Mouse (Mus musculus) thymus, postnatal 10 days (tissue): Measurements from ENCODE around the gene Capn15.

ENCODE experiments used
- DNase-seq, 2 experiments: peaks; one replicate each; pipeline ENCODE4 v3.0.0; 2021; ENCODE audit warnings: low spot score in 2 of 2

The Capn15 gene

DNA sequence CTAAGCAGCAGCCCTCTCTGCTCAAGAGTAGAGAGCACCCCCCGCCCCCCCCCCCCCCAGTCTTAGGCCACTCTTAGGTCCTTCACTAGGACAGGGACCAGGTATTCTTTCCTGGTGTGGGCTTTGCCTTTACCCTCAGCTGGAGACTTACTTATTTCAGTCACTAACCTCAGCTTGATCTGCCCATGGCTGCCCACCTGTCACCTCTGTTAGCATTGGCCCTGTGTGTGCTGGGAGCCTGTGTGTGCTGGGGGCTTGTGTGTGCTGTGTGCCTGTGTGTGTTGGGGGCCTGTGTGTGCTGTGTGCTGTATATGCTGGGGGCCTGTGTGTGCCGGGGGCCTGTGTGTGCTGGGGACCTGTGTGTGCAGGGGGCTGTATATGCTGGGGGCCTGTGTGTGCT lies 30.9 kb downstream of the Capn15 start:
- no peak for DNase-seq

- no peak for DNase-seq
Observed at GRCm38 (mm10) chr17:25953161-25953560, 32.4 kb downstream of the Capn15 start.

DNA sequence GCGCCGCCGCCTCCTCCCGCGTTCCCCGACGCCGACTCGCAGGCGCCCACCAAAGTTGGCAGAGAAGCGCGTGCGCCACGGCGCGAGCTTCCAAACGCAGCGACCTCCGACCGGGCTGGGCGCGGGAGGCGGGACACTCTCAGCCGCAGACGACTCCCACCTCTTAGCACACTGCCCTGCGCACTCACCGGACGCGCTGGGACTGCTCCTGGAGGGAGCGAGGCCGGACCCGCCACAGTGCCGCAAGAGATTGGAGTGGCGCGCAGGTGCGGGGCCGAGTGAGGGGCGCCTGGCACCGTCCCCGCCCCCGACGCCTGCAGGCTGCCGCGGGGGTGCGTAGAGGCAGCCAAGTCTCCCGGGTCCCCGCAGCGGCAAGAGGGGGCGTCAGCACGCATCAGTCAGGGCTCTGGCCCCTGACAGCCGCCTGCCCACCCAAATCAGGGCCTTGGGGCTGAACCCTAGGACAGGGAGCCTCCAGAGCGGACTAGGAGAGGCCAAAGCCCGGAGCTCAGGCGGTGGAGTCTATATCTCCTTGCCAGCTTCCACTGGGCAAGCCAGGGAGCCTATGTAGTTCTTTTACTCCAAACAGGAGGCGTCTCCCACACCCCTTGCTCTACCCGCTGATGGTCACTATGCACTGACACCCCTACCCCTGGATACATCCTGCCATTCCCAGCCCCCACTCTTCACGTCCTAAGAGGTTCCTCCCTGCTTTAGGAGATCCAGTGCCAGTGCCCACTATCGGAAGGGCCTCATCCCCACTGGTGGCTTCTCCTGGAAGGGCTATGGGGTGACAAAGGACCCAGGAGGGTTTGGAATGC lies 33.6 kb downstream of the Capn15 start, which contains the start of gene A930017K11Rik:
Gene A930017K11Rik, minus strand, starts transcription at position 763 of the 821 bp plus-strand sequence.
- no peak for DNase-seq

GRCm38 (mm10) chr17:25951225-25951802 lies 34.3 kb downstream of the Capn15 start:
- no peak for DNase-seq

GRCm38 (mm10) chr17:25950706-25951105 lies 34.9 kb downstream of the Capn15 start:
- DNase-seq = no peak

DNA sequence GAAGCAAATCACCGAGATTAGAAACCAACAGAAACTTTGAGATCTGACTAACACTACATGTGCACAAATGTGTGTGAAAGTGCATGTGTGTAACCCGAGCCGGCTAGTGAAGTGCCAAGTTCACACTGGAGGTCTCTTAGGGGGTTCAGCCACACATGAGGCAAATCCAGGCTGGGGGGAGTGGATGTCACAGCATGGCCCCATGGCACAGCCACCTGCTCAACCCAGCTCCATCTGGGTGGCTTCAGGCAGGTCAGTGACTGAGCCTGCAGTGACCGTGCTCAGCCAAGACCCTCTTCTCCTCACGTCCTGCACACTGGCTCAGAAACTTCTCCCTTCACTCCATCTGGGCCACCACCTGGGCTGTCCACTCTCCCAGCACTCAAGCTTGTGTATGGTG lies 35.6 kb downstream of the Capn15 start:
- DNase-seq = no peak

DNA sequence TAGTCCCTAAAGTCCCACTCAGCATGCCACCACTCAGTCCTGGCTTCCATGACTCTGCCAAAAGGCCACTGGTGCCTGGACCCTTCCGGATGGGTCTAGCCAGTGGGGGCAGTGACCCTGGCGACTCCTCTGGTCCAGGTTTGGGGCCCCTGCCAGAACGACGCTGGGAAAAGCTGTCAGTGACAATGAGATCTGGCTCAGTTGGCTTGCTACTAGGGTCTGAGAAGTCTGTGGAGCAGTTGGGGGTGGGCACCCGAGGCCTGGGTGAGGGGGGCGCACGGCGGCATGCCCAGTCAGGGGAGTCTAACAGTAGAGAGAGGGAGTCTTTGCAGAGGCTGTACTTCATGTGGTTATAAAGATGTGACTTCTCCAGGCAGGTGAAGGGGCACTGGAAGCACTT lies 37.5 kb downstream of the Capn15 start:
- no peak for DNase-seq

- no peak for DNase-seq
Observed at GRCm38 (mm10) chr17:25947576-25947975, 38.0 kb downstream of the Capn15 start.

GRCm38 (mm10) chr17:25946891-25947290 lies 38.7 kb downstream of the Capn15 start:
- DNase-seq = no peak

DNA sequence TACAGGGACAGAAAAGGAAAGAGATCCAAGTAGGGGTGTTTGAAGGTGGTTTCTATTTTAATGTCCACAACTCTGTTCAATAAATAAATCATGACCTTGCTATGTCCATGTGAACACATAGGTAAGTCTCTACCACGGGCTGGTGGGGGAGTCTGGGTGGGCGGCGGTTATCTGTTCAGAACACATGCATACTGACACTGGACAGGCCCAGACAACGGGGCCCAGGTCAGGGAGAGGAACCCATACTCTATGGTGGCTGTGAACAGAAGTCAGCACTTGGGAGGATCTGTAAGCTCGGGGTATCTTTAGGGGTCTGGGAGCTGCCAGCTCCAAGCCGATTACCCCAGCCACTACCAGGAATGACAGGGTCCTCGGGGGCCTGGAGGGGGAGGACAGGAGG lies 39.2 kb downstream of the Capn15 start:
- DNase-seq = no peak

- DNase-seq = no peak
Observed at GRCm38 (mm10) chr17:25945517-25946155, 40.0 kb downstream of the Capn15 start.

DNA sequence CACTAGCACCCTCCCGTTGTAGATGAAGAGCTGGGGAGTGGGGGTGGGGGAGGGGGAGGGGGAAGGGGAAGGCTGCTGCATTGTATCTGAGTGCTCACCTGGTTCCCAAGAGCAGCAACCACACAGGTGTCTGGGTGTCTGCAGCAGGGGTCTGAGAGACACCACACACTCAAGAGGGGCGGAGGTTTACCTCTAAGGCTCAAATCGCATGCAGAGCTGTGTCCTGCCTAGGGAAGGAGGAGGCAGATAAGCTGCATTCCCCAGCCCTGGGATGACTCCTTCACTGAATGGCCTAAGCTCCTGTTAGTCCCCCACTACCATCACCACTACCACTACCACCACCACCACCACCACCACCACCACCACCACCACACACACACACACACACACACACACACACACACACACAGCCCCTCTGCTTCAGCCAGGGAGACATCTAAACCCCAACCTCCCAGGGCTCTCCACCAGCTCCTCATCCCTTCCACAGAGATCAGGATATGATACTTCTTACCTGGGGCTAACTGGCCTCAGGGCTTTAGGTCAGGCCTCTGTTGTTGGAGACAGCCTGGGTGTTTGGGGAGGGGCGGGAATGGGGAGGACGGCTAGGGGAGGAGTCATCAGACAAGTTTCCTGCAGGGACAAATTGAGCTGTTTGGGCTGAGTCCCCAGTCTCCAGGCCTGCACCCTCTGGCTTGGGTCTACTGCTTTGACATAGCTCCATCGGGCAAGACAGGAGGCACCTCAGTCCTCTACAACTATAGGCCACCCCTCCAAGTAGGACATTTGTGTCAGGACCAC lies 41.0 kb downstream of the Capn15 start, which contains the start of the genes Pigq and Nhlrc4:
Gene Pigq, minus strand, starts transcription at position 571 of the 798 bp plus-strand sequence.
Gene Nhlrc4, minus strand, starts transcription at position 596 of the 798 bp plus-strand sequence.
- no peak for DNase-seq

GRCm38 (mm10) chr17:25943769-25944168 lies 41.8 kb downstream of the Capn15 start:
- no peak for DNase-seq

DNA sequence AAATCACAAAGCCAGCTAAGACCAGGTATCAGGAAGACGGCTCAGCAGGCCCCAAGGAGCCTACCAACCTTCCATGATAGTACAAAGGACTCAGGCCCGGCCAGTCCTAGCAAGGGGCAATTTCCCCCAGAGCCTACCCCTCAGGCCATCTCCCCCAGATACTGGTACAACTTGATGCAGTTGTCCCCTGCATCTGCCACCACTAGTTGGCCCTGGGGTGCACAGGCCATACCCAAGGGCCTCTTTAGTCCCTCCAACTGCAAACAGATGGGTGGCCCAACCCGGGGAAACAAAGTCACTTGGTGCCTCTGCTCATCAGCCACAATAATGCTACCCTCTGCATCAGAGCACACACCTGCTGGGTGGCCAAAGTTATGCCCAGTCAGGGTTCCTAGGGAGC lies 42.4 kb downstream of the Capn15 start:
- no peak for DNase-seq

DNA sequence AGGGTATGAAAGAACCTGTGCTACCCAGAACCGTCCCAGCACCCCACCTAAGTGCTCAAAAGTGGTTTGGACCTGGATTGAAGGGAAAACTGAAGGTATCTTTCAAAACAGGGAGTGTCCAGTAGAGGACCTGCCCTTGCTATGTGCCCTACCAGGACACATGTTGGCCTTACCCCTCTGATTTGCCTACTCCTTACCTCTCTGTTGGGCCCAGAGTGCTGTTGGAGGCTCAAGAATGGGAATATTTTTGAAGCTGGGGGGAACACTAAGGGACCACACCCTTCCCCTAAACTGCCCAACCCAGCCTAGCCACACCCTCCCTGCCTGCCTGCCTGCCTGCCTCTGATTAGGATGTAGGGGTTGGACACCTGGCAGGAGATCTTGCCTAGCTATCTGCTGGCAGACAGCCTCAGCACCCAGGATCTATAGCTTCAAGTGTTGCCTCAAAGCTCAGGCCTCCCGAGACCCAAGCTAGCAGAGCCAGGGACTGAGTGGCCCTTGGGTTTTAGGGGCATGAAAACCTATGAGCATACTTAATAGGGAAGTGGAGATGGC lies 42.9 kb downstream of the Capn15 start:
- no peak for DNase-seq

- DNase-seq = peak; percentile 43 to 72
Observed at GRCm38 (mm10) chr17:25941511-25942241, 43.9 kb downstream of the Capn15 start.

- DNase-seq = no peak
Observed at GRCm38 (mm10) chr17:25934526-25934925, 51.1 kb downstream of the Capn15 start.

DNA sequence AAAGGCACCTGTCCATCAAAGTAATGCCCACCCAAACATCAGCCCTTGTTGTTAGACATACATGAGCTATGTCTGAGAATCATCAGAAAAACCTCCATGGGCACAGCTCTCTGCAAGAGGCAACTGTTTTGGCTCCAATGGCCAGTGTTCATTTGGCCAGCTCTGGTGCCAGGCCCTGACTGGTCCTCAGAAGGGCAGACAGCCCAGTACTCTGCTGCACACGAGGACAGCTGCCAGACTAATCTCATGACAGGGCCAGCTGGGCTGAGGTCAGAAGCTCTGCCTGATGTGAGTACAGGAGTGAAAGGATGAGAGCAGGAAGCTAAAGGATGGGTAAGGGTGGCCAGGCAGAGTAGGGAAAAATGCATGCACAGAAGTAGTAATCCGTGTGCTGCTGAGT lies 60.2 kb downstream of the Capn15 start:
- DNase-seq = no peak

- DNase-seq = no peak
Observed at GRCm38 (mm10) chr17:25922120-25922519, 63.5 kb downstream of the Capn15 start.

DNA sequence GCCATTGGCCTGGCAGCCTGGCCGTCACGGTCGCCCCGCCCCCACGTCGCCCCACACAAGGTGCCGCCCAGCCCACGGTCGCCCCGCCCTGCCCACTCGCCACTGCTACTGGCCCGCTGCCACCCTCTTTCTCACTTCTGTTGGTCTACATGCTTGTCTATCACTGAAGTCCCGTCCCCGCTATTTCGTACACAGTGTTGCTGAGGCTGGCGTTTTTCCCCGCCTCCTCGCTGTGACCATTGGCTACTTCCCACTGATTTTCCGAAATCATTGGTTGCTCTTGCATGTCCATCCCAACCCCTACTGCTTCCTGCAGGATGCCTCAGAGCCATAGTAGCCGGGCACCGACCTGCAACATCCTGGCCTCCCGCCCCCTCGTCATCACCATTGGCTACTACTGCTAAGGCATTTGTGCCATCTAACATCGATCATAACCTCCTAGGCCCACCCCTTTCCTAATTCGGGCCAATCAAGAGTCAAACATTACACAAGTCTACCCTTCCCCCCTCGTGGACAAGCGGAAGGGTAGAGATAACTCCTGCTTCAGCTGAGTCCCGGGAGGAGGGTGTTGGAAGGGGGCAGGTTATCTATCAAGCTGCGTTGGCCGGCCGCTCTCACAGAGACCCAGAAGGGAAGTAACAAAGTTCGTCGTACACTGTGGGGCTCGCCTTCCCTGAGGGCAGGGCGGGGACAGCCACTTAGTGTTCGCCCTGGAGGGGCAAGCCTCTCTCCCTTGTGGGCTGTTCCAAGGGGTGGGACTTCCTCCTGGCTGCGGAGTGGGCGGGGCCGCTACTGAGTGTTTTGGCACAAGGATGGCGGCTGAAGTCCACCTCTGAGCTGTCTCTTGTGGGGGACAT lies 65.6 kb downstream of the Capn15 start:
- peak; percentile 99 to 100 for DNase-seq
